Mouse (Mus musculus) CD8-positive naive resting alpha-beta T cell, adult 2 months (primary cell): ENCODE measurements around the gene Samd4b.

Source experiments
- DNase-seq, 2 experiments: peaks; one replicate each; pipeline ENCODE4 v3.0.0; 2022; ENCODE audit warnings: low read depth in 2 of 2, low spot score in 2 of 2

Samd4b gene

GRCm38 (mm10) chr7:28381017-28381790 is 216.7 kb downstream of the Samd4b start:
- peak; percentile 78 to 84 for DNase-seq

GRCm38 (mm10) chr7:28380237-28381016 is 217.5 kb downstream of the Samd4b start, which contains the start of gene Zfp36:
Gene Zfp36 (minus strand): TSS chr7:28380253.
- DNase-seq: peak in 1 of 2 experiments; percentile 8

- DNase-seq: peak; percentile 90 to 92
Measured at GRCm38 (mm10) chr7:28378769-28379651, 218.9 kb downstream of the Samd4b start.

GRCm38 (mm10) chr7:28378066-28378690 is 219.8 kb downstream of the Samd4b start:
- peak in 1 of 2 experiments; percentile 40 for DNase-seq

DNA sequence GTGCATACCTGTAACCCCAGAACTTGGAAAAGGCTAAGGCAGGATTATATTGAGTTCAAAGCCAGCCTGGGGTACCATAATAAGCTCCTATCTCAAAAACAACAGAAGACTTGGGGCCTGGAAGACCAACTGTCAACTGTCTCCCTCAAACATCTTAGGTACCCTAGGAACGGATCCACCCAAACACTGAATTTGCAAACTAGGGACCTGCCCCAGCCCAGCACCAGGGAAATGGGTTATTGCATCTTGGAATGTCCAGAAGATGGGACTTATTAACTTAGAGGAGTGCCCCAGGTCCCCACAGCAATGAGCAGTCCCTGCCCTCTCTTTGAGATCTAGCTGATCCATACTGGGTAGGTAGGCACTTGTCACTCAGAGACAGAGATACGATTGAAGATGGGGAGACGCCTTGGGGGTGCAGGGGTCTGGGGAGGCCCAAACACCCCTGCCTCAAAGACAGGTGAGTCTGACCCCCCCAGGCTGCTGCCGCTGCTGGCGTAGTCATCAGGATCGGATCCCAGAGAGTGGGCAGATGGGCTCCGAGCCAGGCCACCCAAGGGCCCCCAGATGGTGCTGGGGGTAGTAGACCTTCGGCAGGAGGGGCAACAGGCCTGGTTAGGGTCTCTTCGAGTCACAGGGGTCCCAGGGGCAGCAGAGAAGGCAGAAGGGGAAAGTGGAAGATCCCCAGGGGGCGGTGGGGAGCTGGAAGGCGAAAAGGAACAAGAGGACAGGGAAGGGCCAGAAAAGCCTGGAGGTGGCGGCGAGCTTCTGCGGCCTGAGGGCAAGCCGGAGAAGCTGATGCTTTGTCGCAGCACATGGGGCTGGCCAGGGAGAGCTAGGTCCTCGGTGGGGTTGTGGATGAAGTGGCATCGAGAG is 220.5 kb downstream of the Samd4b start:
- DNase-seq: peak in 1 of 2 experiments; percentile 24

DNA sequence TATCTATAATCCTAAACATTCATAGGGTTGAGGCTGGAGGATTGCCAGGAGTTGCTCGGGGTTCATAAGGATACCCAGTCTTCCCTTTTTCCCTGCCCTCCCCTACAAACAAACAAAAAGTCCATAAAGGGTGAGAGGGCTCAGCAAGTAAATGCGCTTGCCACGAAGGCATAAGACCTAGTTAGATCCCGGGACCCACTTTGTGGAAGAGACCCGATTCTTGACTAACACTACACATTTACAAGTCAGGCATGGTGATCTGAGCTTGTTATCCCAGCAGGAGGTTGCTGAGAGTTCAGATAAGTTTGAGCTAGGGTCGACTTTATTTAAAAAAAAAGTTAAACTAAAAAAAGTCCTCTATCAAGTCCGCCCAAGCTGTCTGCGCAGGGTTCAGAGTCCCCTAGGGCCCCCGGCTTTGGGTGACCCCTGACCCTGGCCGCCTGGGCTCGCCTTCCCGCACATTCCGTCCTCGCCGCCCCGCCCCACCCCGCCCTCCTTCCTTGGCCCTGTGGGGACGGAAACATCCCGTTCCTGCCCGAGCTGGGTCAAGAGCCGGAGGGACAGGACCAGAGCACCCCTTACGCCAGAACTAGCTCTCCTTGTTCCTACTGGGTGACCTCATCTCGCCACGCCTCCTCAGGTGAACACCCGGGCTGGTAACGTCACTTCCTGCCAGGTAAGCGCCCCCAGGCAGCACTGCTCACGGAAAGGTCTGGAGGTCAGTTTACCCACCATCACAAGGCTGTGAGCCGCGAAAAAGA is 221.8 kb downstream of the Samd4b start:
- peak; percentile 56 to 59 for DNase-seq

DNA sequence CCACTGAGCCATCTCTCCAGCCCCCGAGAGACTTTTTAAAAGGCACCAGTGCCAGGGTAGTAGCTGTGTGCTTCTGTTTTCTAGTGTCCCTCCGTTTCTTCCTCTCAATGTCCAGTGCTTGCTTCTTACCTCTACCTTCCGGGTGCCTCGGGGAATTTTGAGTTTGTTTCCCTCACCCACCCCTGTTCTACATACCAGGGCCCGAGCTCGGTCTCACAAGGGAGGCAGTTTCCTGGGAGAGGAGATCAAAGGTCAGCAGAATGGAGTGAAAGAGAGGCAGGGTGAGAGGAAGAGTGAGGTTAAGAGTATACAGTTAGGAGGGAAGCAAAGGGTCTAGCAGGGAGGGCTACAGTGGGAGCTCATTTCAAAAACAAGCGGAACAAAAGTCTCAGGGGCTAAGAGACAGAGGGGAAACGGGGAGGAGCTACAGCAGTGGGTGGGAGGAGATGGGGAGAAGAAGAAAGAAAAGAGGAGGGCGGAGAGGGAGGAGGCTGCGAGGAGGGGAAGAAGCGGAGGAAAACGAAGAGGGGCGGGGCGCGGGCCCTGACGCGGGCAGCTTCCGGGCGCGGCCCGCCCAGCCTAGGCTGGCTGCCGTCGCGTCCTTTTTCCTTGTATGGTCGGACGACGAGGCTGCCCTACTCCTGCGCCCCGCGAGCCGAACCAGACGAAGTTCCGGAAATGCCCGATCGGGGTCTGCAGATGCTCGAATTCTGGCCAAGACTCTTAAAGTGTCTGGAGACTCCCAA is 222.6 kb downstream of the Samd4b start:
- peak; percentile 88 to 91 for DNase-seq

GRCm38 (mm10) chr7:28374647-28375046 is 223.3 kb downstream of the Samd4b start:
- DNase-seq: no peak

- DNase-seq: no peak
Measured at GRCm38 (mm10) chr7:28373891-28374495, 224.0 kb downstream of the Samd4b start.

DNA sequence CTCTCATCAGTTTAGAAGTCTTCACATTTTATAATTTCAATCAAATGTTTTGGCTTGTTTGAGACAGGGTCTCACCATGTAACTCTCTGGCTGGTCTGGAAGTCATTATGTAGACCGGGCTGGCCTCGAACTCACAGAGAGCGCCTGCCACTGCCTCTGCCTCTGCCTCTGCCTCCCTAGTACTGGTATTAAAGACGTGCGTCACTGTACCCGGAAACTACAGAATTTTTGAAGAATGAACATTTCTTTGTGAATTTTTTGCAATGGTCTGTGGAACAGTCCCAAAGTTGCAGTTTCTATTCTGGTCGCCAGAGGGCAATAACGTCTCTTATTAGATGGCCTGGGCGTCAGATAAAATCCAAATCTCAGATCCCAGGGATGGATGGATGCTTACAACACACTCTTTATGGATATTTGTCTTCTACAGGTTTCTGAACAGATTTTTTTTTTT is 224.8 kb downstream of the Samd4b start:
- DNase-seq: peak; percentile 83 to 88

DNA sequence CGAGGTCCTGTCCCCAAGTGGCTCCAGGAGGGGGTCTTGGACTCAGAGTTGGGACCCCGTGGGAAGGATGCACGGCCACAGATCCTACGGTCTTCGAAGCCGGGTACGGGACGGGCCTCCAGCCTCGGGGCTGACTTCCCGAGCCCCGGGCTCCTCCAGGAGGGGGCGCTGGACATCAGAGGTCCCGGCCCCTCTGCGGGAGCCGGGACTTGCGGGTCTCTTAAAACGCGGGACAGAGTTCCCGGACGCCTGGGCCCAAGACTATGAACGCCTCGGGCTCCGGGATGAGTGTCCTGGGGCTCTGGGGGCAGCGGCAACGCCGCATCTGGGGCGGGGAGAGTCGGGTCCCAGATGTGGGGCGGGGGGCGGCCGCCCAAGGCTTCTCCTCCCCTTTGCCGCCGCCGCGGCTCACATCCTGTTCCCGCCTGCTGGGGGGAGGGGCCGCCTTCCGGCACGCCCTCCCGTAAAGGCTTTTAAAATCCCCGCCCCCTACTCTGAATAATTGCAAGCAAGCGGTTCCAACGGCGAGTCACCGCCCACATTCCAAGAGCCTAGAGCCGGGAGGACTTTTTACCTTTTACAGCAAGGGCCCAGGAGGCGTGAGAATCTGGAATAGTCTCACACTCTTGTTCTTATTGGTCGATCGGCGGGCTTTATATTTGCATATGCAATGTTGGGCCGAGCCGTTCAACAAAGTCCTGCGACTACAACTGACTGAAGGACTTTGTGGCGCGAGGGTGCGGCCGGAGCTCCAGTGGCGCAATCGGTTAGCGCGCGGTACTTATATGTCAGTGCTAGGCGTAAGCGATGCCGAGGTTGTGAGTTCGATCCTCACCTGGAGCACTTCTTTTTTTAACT is 225.5 kb downstream of the Samd4b start, which contains the start of gene Plekhg2:
Plekhg2 (minus strand) TSS at position 349 of the 858 bp plus-strand sequence.
- DNase-seq: peak; percentile 96 to 97

GRCm38 (mm10) chr7:28371514-28371989 is 226.4 kb downstream of the Samd4b start:
- peak in 1 of 2 experiments; percentile 43 for DNase-seq

- no peak for DNase-seq
Measured at GRCm38 (mm10) chr7:28370977-28371513, 226.9 kb downstream of the Samd4b start.

DNA sequence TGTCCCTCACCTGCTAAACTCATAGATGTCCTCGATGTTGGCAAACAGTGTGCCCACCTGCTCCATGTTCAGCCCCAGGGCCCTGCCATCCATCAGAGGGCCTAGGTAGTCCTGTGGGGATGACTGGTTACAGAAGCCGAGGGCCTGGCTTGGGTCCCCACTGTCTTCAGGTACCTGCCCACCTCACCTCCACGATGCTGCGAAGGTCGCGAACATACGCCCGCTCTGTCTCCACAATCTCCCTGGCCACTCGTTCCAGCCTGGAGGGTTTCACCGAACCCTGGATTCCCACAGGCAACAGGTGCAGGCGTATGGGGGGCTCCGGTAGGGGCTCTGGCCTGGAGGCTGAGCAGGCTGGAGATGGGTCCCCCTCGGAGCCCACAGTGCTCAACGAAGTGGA is 227.9 kb downstream of the Samd4b start:
- no peak for DNase-seq

DNA sequence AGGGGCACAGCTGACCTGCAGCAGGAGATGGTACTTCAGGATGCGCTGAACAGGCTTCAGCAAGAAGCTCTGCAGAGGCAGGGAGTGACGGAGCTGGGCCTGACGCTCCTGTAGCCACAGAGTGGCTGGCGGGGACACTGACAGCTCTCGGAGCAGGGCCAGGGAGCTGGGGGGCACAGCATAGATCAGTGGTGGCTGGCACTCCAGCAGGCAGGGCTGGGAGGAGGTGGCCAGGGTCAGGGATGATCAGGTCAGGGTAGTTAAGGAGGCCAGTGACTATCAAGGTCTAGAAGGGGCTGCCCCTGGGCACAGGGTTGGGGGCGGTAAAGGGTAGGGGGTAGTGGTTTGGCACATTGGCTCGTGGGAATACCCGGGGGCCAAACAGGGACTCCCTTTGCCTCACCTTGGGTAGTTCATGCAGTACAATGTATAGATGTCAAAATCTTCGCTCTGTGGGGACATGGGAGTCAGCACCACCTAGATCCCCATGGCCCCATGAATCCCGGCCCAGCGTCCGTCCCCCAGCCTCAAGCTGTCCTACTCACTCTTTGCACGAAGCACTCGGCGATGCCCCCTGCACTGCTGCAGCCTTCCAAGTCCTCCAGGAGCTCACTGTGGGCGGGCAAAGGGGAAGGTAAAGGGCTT is 229.5 kb downstream of the Samd4b start:
- no peak for DNase-seq
